Mouse (Mus musculus) small intestine, adult 2 months (tissue): ENCODE results near the gene Large1.

Experiments used
- CTCF ChIP-seq: fragments of 200-500 bp; IDR thresholded peaks from 2 replicates; pipeline ENCODE4 v1.5.1; 2012; ENCODE audit warnings: low read depth, mild to moderate bottlenecking, control low read depth, inconsistent platforms, low read length, moderate library complexity, mixed read lengths; ENCODE audit not compliant: insufficient replicate concordance, insufficient read length; ENCODE audit errors: extremely low read depth
- POLR2A ChIP-seq: fragments of 200-500 bp; IDR thresholded peaks from 2 replicates; pipeline ENCODE4 v1.6.1; 2012; ENCODE audit warnings: low read depth, mild to moderate bottlenecking, control low read depth, inconsistent platforms, low read length, moderate library complexity

- TF ChIP-seq CTCF (no peak), POLR2A (no peak)
These were observed 29.7 kb downstream of the Large1 start for GRCm38 (mm10) chr8:73323591-73323990.
